Mouse (Mus musculus): ENCODE measurements at regions not wholly inside any gene's neighbourhood (a gene's known extent, or its start where the extent isn't known, plus 50 kb on each side); places are given as distances from the start of the nearest gene placed in this dataset.

- no peak for DNase-seq (ENCODE audit: low spot score in 2 of 2)
Measured at GRCm38 (mm10) chr4:127522151-127522550, 164.2 kb upstream of the Gjb5 start.

GRCm38 (mm10) chr4:127517978-127518377 lies 160.0 kb upstream of the Gjb5 start:
- DNase-seq (ENCODE audit: low spot score in 2 of 2), result peak in 1 of 2 experiments; percentile 37

GRCm38 (mm10) chr4:127517539-127517938 lies 159.6 kb upstream of the Gjb5 start:
- DNase-seq (ENCODE audit: low spot score in 2 of 2), result peak; percentile 26 to 81

GRCm38 (mm10) chr4:127509936-127510335 lies 152.0 kb upstream of the Gjb5 start:
- DNase-seq (ENCODE audit: low spot score in 2 of 2), result peak; percentile 35 to 72

GRCm38 (mm10) chr4:127502621-127503020 lies 144.6 kb upstream of the Gjb5 start:
- no peak for DNase-seq (ENCODE audit: low spot score in 2 of 2)

- DNase-seq (ENCODE audit: low spot score in 2 of 2), result no peak
Measured at GRCm38 (mm10) chr4:127501881-127502280, 143.9 kb upstream of the Gjb5 start.

- no peak for DNase-seq (ENCODE audit: low spot score in 2 of 2)
Measured at GRCm38 (mm10) chr4:127487016-127487780, 129.2 kb upstream of the Gjb5 start.

- no peak for DNase-seq (ENCODE audit: low spot score in 2 of 2)
Measured at GRCm38 (mm10) chr4:127485238-127485637, 127.3 kb upstream of the Gjb5 start.

GRCm38 (mm10) chr4:127482461-127482860 lies 124.5 kb upstream of the Gjb5 start:
- DNase-seq (ENCODE audit: low spot score in 2 of 2), result no peak

GRCm38 (mm10) chr4:127480339-127480738 lies 122.4 kb upstream of the Gjb5 start:
- DNase-seq (ENCODE audit: low spot score in 2 of 2), result no peak

GRCm38 (mm10) chr4:127469877-127470276 lies 111.9 kb upstream of the Gjb5 start:
- DNase-seq (ENCODE audit: low spot score in 2 of 2), result no peak

GRCm38 (mm10) chr4:127454511-127455119 lies 96.6 kb upstream of the Gjb5 start:
- DNase-seq (ENCODE audit: low spot score in 2 of 2), result no peak

- DNase-seq (ENCODE audit: low spot score in 2 of 2), result no peak
Measured at GRCm38 (mm10) chr4:127452081-127452480, 94.1 kb upstream of the Gjb5 start.

GRCm38 (mm10) chr4:127445300-127445699 lies 87.3 kb upstream of the Gjb5 start:
- DNase-seq (ENCODE audit: low spot score in 2 of 2), result no peak

GRCm38 (mm10) chr4:127444056-127444455 lies 86.1 kb upstream of the Gjb5 start:
- no peak for DNase-seq (ENCODE audit: low spot score in 2 of 2)

- peak in 1 of 2 experiments; percentile 21 for DNase-seq (ENCODE audit: low spot score in 2 of 2)
Measured at GRCm38 (mm10) chr4:127442001-127442400, 84.0 kb upstream of the Gjb5 start.

- peak in 1 of 2 experiments; percentile 45 for DNase-seq (ENCODE audit: low spot score in 2 of 2)
Measured at GRCm38 (mm10) chr4:127440602-127441001, 82.6 kb upstream of the Gjb5 start.

- DNase-seq (ENCODE audit: low spot score in 2 of 2), result peak in 1 of 2 experiments; percentile 41
Measured at GRCm38 (mm10) chr4:127435076-127435475, 77.1 kb upstream of the Gjb5 start.

- no peak for DNase-seq (ENCODE audit: low spot score in 2 of 2)
Measured at GRCm38 (mm10) chr4:127430237-127430636, 72.3 kb upstream of the Gjb5 start.

GRCm38 (mm10) chr4:127429748-127430147 lies 71.8 kb upstream of the Gjb5 start:
- DNase-seq (ENCODE audit: low spot score in 2 of 2), result no peak

- no peak for DNase-seq (ENCODE audit: low spot score in 2 of 2)
Measured at GRCm38 (mm10) chr4:127423855-127424254, 65.9 kb upstream of the Gjb5 start.

GRCm38 (mm10) chr4:127421927-127422450 lies 64.0 kb upstream of the Gjb5 start:
- no peak for DNase-seq (ENCODE audit: low spot score in 2 of 2)

- DNase-seq (ENCODE audit: low spot score in 2 of 2), result no peak
Measured at GRCm38 (mm10) chr4:127421129-127421528, 63.1 kb upstream of the Gjb5 start.
